Comparison of ENCODE assay signal across 8 mouse cellular contexts in genomic region chrX:60403062-60403763, GRCm38 (mm10).
DNase-seq lines count a peak whose midpoint lies in the region; ATAC-seq and TF ChIP-seq lines count a peak whose summit lies in the region.

No protein-coding gene starts in this region.

- 13% methylated on average over 31 of the region's 46 CpGs for WGBS in cerebellum, adult 2 months
- WGBS in intestine, embryonic 15.5 days = 20% methylated on average over 43 of the region's 46 CpGs
- WGBS in lung, adult 2 months = 28% methylated on average over 45 of the region's 46 CpGs

- intact Hi-C loops in gastrocnemius, adult 2 months (cut with DNase I) = loop anchor here (5.0 to 10.0 kb wide), 3 partner anchors 71 to 388 kb away; no protein-coding TSS in a partner anchor

- TF ChIP-seq CTCF in cerebellum, adult 2 months (IDR thresholded peaks at IDR 0.05; ENCODE audit: borderline replicate concordance, insufficient read depth, low read depth, low read length) = no peak
- TF ChIP-seq CTCF in gastrocnemius, adult 2 months (IDR thresholded peaks at IDR 0.05) = no peak
- TF ChIP-seq CTCF in lung, adult 2 months (IDR thresholded peaks at IDR 0.05; ENCODE audit: insufficient read depth, low read length) = no peak

- H3K4me1 ChIP-seq in cerebellum, adult 2 months (ENCODE audit: control insufficient read depth, insufficient read depth, low read length) = no peaks in the 10 kb centered on the region
- no peaks in the 10 kb centered on the region for H3K4me1 ChIP-seq in intestine, embryonic 15.5 days (replicated peaks)
- H3K4me1 ChIP-seq in lung, adult 2 months (ENCODE audit: control insufficient read depth, insufficient read depth, low read length) = no peaks in the 10 kb centered on the region; the same call in 1 of the 2 replicates

- no peak for TF ChIP-seq POLR2A in cerebellum, adult 2 months (IDR thresholded peaks at IDR 0.05; ENCODE audit: borderline replicate concordance, insufficient read depth, low read length)
- TF ChIP-seq POLR2A in lung, adult 2 months (IDR thresholded peaks at IDR 0.05; ENCODE audit: borderline replicate concordance, extremely low read depth, low read depth, low read length) = no peak

- H3K27ac ChIP-seq in cerebellum, adult 2 months (ENCODE audit: insufficient read depth, low read length) = peak overlapping the region; percentile 84; the same call in 1 of the 2 replicates
- peak overlapping the region; percentile 85 for H3K27ac ChIP-seq in gastrocnemius, adult 2 months
- no peak overlapping the region for H3K27ac ChIP-seq in intestine, embryonic 15.5 days

- peak; percentile 35; the same call in 1 of the 2 replicates for ATAC-seq in intestine, embryonic 15.5 days

- peak; percentile 2 for DNase-seq in right cerebral cortex, adult 18-20 months
- DNase-seq in right cerebral cortex, postnatal 14 days = no peak
- peak; percentile 29 to 35 for DNase-seq in cerebellum, adult 2 months
- peak; percentile 19 for DNase-seq in gastrocnemius, adult 2 months
- DNase-seq in lung, adult 2 months = peak; percentile 22
- peak; percentile 16 for DNase-seq in ovary, postnatal 14 days (ENCODE audit: low spot score)
- no peak for DNase-seq in adipocyte (ENCODE audit: low spot score)

- no peaks in the 10 kb centered on the region for H3K36me3 ChIP-seq in intestine, embryonic 15.5 days

- H3K27me3 ChIP-seq in cerebellum, adult 2 months (ENCODE audit: control insufficient read depth, insufficient read depth, low read length) = no peaks in the 10 kb centered on the region
- H3K27me3 ChIP-seq in intestine, embryonic 15.5 days (replicated peaks) = no peaks in the 10 kb centered on the region

- H3K4me3 ChIP-seq in cerebellum, adult 2 months (replicated peaks; ENCODE audit: insufficient read depth, low read depth, low read length) = peak overlapping the region; percentile 92
- peak overlapping the region; percentile 93 for H3K4me3 ChIP-seq in gastrocnemius, adult 2 months
- peak overlapping the region; percentile 59 for H3K4me3 ChIP-seq in intestine, embryonic 15.5 days (replicated peaks)
- H3K4me3 ChIP-seq in lung, adult 2 months (replicated peaks; ENCODE audit: extremely low read depth, low read depth, low read length) = peak overlapping the region; percentile 62

- H3K9ac ChIP-seq in intestine, embryonic 15.5 days = peak overlapping the region; percentile 55

- H3K4me2 ChIP-seq in intestine, embryonic 15.5 days (replicated peaks) = peak overlapping the region; percentile 67

- H3K9me3 ChIP-seq in intestine, embryonic 15.5 days = no peaks in the 10 kb centered on the region

Comparison
In these comparisons a context has a peak if more than half of its experiments do, and no peak if none do; other contexts are left out.
1. DNase-seq: peak in right cerebral cortex, adult 18-20 months (single experiment), cerebellum, adult 2 months (2 of 2), gastrocnemius, adult 2 months (single experiment), lung, adult 2 months (single experiment) and ovary, postnatal 14 days (single experiment); none in right cerebral cortex, postnatal 14 days (single experiment) and adipocyte (single experiment).
2. Peak in every context shown above with its lines, with median percentiles within 50 percentile points of each other: H3K4me3 ChIP-seq.